Mouse (Mus musculus) spleen, adult 12 weeks (tissue): ENCODE data around the gene Ralgps1.
A peak's percentile ranks its signal among the peaks of the same experiment; 100 is the strongest.
"Not testable (repeated sequence)": the region's sequence is repeated elsewhere in the genome, so short reads cannot be mapped to it uniquely, and the experiment has no call there.

Source experiments
- DNase-seq: peaks from one replicate; pipeline ENCODE4 v3.0.0; 2022; ENCODE audit warnings: low spot score

Ralgps1 gene

GRCm38 (mm10) chr2:33134766-33135490 is 236.4 kb downstream of the Ralgps1 start:
- no peak for DNase-seq

GRCm38 (mm10) chr2:33132306-33132705 is 239.0 kb downstream of the Ralgps1 start:
- no peak for DNase-seq

GRCm38 (mm10) chr2:33131500-33132092 is 239.7 kb downstream of the Ralgps1 start, which contains the start of gene Garnl3:
Gene Garnl3 (minus strand): TSS chr2:33131654.
- DNase-seq = peak; percentile 35

GRCm38 (mm10) chr2:33130526-33131483 is 240.5 kb downstream of the Ralgps1 start:
- DNase-seq = peak; percentile 83

- no peak for DNase-seq
Measured at GRCm38 (mm10) chr2:33130141-33130525, 241.2 kb downstream of the Ralgps1 start.

GRCm38 (mm10) chr2:33129696-33130095 is 241.6 kb downstream of the Ralgps1 start:
- DNase-seq = no peak

GRCm38 (mm10) chr2:33129005-33129404 is 242.3 kb downstream of the Ralgps1 start:
- no peak for DNase-seq

GRCm38 (mm10) chr2:33127271-33127670 is 244.0 kb downstream of the Ralgps1 start:
- no peak for DNase-seq

GRCm38 (mm10) chr2:33122856-33123255 is 248.4 kb downstream of the Ralgps1 start:
- DNase-seq = no peak

GRCm38 (mm10) chr2:33100536-33100935 is 270.8 kb downstream of the Ralgps1 start:
- no peak for DNase-seq

GRCm38 (mm10) chr2:33097326-33097725 is 274.0 kb downstream of the Ralgps1 start:
- not testable (repeated sequence) for DNase-seq

GRCm38 (mm10) chr2:33095221-33095671 is 276.0 kb downstream of the Ralgps1 start:
- DNase-seq = no peak

- DNase-seq = no peak
Measured at GRCm38 (mm10) chr2:33090620-33091520, 280.4 kb downstream of the Ralgps1 start.

- DNase-seq = not testable (repeated sequence)
Measured at GRCm38 (mm10) chr2:33090033-33090400, 281.3 kb downstream of the Ralgps1 start.

GRCm38 (mm10) chr2:33089356-33090032 is 281.8 kb downstream of the Ralgps1 start:
- no peak for DNase-seq

- DNase-seq = no peak
Measured at GRCm38 (mm10) chr2:33086671-33087363, 284.5 kb downstream of the Ralgps1 start.

GRCm38 (mm10) chr2:33086016-33086596 is 285.2 kb downstream of the Ralgps1 start:
- DNase-seq = no peak

GRCm38 (mm10) chr2:33084221-33084620 is 287.1 kb downstream of the Ralgps1 start:
- no peak for DNase-seq
